Mouse (Mus musculus) neural tube, embryonic 10.5 days (tissue): ENCODE measurements around the gene Zfyve19.

Source experiments
- DNase-seq: peaks from one replicate; pipeline ENCODE4 v3.0.0-alpha.2; 2017; ENCODE audit warnings: low spot score; ENCODE audit errors: extremely low spot score

Gene Zfyve19

DNA sequence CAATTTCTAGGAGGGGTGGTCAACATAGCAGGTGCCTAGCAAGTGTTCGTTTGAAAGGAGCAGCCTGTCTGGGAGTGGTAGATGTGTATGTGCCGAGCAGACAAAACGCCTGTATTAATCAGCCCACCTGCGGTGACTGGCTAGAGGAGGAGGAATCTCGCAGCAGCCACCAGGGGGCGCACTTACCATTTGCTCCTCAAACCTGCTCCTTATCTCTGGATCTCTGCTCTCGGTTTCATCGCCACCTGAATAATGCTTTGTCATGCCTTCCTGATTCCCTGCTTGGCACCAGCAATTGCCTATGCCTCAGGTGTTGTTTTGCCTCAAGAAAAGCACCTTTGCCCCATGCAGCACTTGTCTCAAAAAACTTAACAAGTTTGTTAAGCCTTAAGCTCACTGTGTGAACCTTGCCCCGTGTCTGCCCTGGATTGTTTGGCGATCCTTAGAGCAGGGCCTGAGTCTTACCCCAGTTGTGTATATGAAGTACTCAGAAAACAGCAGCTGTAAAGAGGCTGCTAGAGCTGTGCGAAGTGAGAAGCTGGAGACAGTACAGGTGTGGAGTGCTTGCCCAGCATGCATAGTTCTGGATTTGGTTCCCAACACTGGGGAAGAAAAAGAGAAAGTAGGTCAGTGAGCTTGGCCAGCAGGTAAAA lies 42.5 kb downstream of the Zfyve19 start:
- DNase-seq: peak; percentile 86

- DNase-seq: no peak
Observed at GRCm38 (mm10) chr2:119254976-119255375, 46.6 kb downstream of the Zfyve19 start.

GRCm38 (mm10) chr2:119260518-119260917 lies 52.1 kb downstream of the Zfyve19 start:
- no peak for DNase-seq

DNA sequence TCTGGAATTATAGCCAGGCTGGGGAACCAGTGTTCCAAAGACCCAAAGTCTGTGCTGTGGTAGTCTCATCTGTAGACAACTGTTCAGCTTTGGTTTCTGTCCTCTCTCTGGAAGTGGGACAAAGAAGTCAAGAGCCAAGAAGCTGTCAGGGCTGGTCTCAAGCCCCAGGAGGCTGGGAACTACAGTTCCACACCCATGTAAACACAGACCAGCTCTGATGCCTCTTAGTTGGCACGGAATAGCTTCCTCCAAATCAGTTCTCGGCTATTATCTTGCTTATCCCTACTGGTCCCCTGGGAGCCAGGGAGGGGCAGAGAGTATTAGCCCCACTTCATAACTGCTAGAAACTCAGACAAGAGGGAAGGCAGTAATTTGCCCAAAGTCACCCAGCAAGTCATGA lies 52.9 kb downstream of the Zfyve19 start:
- DNase-seq: no peak

GRCm38 (mm10) chr2:119262978-119263377 lies 54.6 kb downstream of the Zfyve19 start:
- DNase-seq: no peak

- DNase-seq: no peak
Observed at GRCm38 (mm10) chr2:119263813-119264212, 55.4 kb downstream of the Zfyve19 start.
